Mouse (Mus musculus) neural tube, embryonic 15.5 days (tissue): ENCODE data around the gene Pole3. TPM values are rescaled to one million over a fixed set of nuclear protein-coding genes. Genes with fewer than 3 reads are reported as not detected.

Experiments
- ATAC-seq: fragments of 200-750 bp; cut with Nextera tagmentation; 2 replicates; pipeline ENCODE4 v1.8.0; 2017; ENCODE audit warnings: mild to moderate bottlenecking, moderate TSS enrichment, moderate library complexity; ENCODE audit not compliant: low FRiP score
- H3K27ac ChIP-seq: fragments of 300-500 bp; sonication (generic); replicated peaks from 2 replicates; pipeline ENCODE4 v1.5.1; 2015; ENCODE audit warnings: mild to moderate bottlenecking, inconsistent platforms
- H3K27me3 ChIP-seq: fragments of 300-500 bp; sonication (generic); replicated peaks from 2 replicates; pipeline ENCODE4 v1.6.1; 2015; ENCODE audit warnings: inconsistent platforms
- H3K36me3 ChIP-seq: fragments of 300-500 bp; sonication (generic); 2 replicates; pipeline ENCODE4 v1.6.1; 2015; ENCODE audit warnings: inconsistent platforms
- H3K4me1 ChIP-seq: fragments of 300-500 bp; sonication (generic); 2 replicates; pipeline ENCODE4 v1.6.1; 2015; ENCODE audit warnings: inconsistent platforms
- H3K4me2 ChIP-seq: fragments of 300-500 bp; sonication (generic); 2 replicates; pipeline ENCODE4 v1.6.1; 2015; ENCODE audit warnings: inconsistent platforms, mild to moderate bottlenecking, moderate library complexity
- H3K4me3 ChIP-seq: fragments of 300-500 bp; sonication (generic); replicated peaks from 2 replicates; pipeline ENCODE4 v1.5.1; 2015; ENCODE audit warnings: mild to moderate bottlenecking, inconsistent platforms
- H3K9ac ChIP-seq: fragments of 300-500 bp; sonication (generic); replicated peaks from 2 replicates; pipeline ENCODE4 v1.6.1; 2015; ENCODE audit warnings: mild to moderate bottlenecking, inconsistent platforms
- H3K9me3 ChIP-seq: fragments of 300-500 bp; sonication (generic); replicated peaks from 2 replicates; pipeline ENCODE4 v1.6.1; 2016; ENCODE audit warnings: inconsistent platforms
- WGBS: fragments of 180-500 bp; shearing (Covaris S2); methylation state at CpG from one replicate; pipeline ENCODE4 v1.1.7; 2015; ENCODE audit warnings: mixed read lengths; 5-methylcytosine and 5-hydroxymethylcytosine counted together
- polyA plus RNA-seq: library from polyadenylated mRNA; unstranded; fragments of >200 nt; fragmentation: Nextera tagmentation; extraction: Ambion mirVana; gene quantifications from 2 replicates; pipeline ENCODE4 v1.2.1, GENCODE M21; 2015

Gene Pole3
- 52.0 and 60.9 TPM in 2 replicates for polyA plus RNA-seq

DNA sequence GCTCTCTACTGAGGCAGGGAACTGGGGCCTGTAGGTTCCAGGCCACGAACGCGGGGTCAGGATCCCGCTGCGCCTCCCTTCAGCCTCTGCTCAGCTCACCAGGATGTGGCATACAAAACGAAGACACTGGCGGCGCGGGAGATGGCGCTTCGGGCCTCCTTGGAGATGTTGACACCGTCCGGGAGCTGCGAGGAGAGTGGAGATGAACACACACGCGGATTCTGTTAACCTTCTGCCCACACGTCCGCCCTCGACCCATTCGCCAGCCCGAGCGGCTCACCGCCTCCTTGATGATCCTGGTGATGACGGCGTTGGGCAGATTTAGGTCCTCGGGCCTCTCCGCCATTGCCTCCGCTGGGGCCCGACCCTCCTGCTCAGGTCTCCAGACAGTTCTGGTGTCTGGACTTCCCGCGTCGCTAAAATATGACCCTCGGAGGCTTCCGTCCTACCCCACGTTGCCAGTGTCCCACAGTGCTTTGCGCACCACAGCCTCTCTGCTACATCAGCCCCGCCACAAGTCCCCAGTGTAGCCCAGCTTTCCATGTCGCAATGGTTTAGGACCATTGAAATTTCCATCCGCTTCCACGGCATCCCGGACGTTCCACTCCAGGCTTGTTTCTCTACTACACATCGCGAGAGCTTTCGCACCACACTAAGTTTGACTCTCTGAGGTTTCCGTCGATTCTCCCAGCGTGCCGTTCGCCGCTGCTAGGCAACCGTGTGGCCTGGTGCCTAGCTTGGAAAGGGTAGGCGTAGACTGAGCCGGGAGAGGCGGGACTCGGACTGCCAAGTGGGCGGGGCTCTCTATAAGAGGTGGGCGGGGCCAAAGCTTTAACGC lies at the start of gene Pole3, which contains the start of gene 4933430I17Rik:
TSS of gene Pole3 (minus strand) at position 418 of the 838 bp plus-strand sequence.
TSS of gene 4933430I17Rik (plus strand) at position 719 of the 838 bp plus-strand sequence.
- peak; percentile 98 for ATAC-seq
- peak within 1 kb of the TSS; percentile 83 for H3K9ac ChIP-seq
- no peaks in the 10 kb centered on the region for H3K9me3 ChIP-seq
- H3K27me3 ChIP-seq: no peaks in the 10 kb centered on the region
- H3K27ac ChIP-seq: peak within 1 kb of the TSS; percentile 100
- WGBS: under 1% methylated on average over 59 of the region's 59 CpGs
- H3K36me3 ChIP-seq: no peaks in the 10 kb centered on the region
- H3K4me3 ChIP-seq: peak within 1 kb of the TSS; percentile 56
- peaks cover 16% of the 10 kb centered on the region for H3K4me1 ChIP-seq
- H3K4me2 ChIP-seq: peak within 1 kb of the TSS; percentile 90

- WGBS: 81% methylated on average over 5 of the region's 5 CpGs
- no peak overlapping the region for H3K27ac ChIP-seq
- H3K4me1 ChIP-seq: no peaks in the 10 kb centered on the region
Measured at GRCm38 (mm10) chr4:62570029-62570428, 45.2 kb upstream of the Pole3 start.

DNA sequence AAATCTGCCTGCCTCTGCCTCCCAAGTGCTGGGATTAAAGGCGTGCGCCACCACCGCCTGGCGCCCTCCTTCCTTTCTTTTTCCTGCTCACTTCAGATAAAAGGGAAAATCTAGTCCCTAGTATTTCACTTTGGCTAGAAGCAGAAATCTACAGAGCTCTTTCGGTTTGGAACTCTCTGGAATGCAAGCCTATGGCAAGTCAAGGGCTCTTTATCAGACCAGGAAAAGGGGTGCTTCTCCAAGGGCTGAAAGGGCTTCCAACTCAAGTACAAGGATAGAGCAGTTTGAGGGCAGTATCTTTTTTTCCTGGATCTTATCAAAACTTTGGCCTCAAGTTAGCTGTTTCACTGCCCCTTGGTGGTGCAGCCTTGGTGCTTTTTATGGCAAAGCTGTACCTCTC lies 44.7 kb upstream of the Pole3 start:
- no peak overlapping the region for H3K27ac ChIP-seq
- no peak overlapping the region for H3K9ac ChIP-seq
- no peak overlapping the region for H3K4me3 ChIP-seq
- no peaks in the 10 kb centered on the region; the same call in 1 of the 2 replicates for H3K9me3 ChIP-seq
- no peak for ATAC-seq
- 97% methylated on average over 5 of the region's 5 CpGs for WGBS
- H3K36me3 ChIP-seq: no peaks in the 10 kb centered on the region
- no peaks in the 10 kb centered on the region for H3K4me1 ChIP-seq
- no peaks in the 10 kb centered on the region for H3K27me3 ChIP-seq
- no peak overlapping the region for H3K4me2 ChIP-seq

More at GRCm38 (mm10) chr4:62570029-62570428, 45.2 kb upstream of the Pole3 start:
- Histone ChIP-seq H3K27me3 (no peaks in the 10 kb centered on the region), H3K9me3 (no peaks in the 10 kb centered on the region; the same call in 1 of the 2 replicates), H3K4me2 (no peak overlapping the region), H3K4me3 (no peak overlapping the region), H3K36me3 (no peaks in the 10 kb centered on the region), H3K9ac (no peak overlapping the region)
- no peak for ATAC-seq

DNA sequence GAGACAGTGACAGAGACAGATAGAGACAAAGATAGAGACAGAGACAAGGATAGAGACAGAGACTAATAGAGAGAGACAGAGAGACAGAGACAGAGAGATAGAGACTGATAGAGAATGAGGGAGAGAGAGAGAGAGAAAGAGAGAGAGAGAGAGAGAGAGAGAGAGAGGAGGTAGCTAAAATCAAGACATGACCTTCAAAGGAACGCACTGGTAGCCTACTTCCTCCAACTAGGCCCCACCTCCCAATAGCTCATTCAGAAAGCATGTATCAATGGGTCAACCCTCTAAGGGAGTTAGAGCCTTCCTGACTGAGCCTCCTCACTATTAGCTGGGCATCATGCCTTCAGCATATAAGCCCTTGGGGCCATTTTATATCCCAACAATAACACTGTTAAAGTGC lies 43.5 kb upstream of the Pole3 start:
- WGBS: 93% methylated on average over 1 of the region's 1 CpGs
- H3K27ac ChIP-seq: no peak overlapping the region
- ATAC-seq: no peak

GRCm38 (mm10) chr4:62567696-62568095 lies 42.8 kb upstream of the Pole3 start:
- no peak for ATAC-seq
- 92% methylated on average over 6 of the region's 6 CpGs for WGBS

More for the DNA sequence above, 43.5 kb upstream of the Pole3 start:
- H3K4me3 ChIP-seq: no peak overlapping the region
- no peaks in the 10 kb centered on the region for H3K36me3 ChIP-seq
- no peaks in the 10 kb centered on the region for H3K27me3 ChIP-seq
- no peaks in the 10 kb centered on the region for H3K4me1 ChIP-seq
- no peak overlapping the region for H3K4me2 ChIP-seq
- H3K9me3 ChIP-seq: no peaks in the 10 kb centered on the region; the same call in 1 of the 2 replicates
- H3K9ac ChIP-seq: no peak overlapping the region

GRCm38 (mm10) chr4:62566530-62566929 lies 41.7 kb upstream of the Pole3 start:
- no peak overlapping the region for H3K27ac ChIP-seq
- H3K4me1 ChIP-seq: peaks cover 5% of the 10 kb centered on the region
- H3K36me3 ChIP-seq: no peaks in the 10 kb centered on the region
- no peaks in the 10 kb centered on the region for H3K9me3 ChIP-seq
- H3K4me3 ChIP-seq: no peak overlapping the region
- H3K4me2 ChIP-seq: no peak overlapping the region
- no peaks in the 10 kb centered on the region for H3K27me3 ChIP-seq
- ATAC-seq: no peak
- 87% methylated on average over 4 of the region's 4 CpGs for WGBS
- H3K9ac ChIP-seq: no peak overlapping the region

More at GRCm38 (mm10) chr4:62567696-62568095, 42.8 kb upstream of the Pole3 start:
- Histone ChIP-seq H3K27me3 (no peaks in the 10 kb centered on the region), H3K27ac (no peak overlapping the region), H3K9ac (no peak overlapping the region), H3K4me1 (no peaks in the 10 kb centered on the region), H3K36me3 (no peaks in the 10 kb centered on the region), H3K4me3 (no peak overlapping the region), H3K9me3 (no peaks in the 10 kb centered on the region), H3K4me2 (no peak overlapping the region)

GRCm38 (mm10) chr4:62562006-62562405 lies 37.1 kb upstream of the Pole3 start:
- no peak overlapping the region for H3K9ac ChIP-seq
- peak; percentile 20; the same call in 1 of the 2 replicates for ATAC-seq
- no peak overlapping the region for H3K27ac ChIP-seq
- H3K4me1 ChIP-seq: peaks cover 10% of the 10 kb centered on the region
- 82% methylated on average over 4 of the region's 4 CpGs for WGBS
- H3K4me2 ChIP-seq: no peak overlapping the region
- H3K4me3 ChIP-seq: no peak overlapping the region
- no peaks in the 10 kb centered on the region for H3K27me3 ChIP-seq
- no peaks in the 10 kb centered on the region for H3K9me3 ChIP-seq
- H3K36me3 ChIP-seq: no peaks in the 10 kb centered on the region

DNA sequence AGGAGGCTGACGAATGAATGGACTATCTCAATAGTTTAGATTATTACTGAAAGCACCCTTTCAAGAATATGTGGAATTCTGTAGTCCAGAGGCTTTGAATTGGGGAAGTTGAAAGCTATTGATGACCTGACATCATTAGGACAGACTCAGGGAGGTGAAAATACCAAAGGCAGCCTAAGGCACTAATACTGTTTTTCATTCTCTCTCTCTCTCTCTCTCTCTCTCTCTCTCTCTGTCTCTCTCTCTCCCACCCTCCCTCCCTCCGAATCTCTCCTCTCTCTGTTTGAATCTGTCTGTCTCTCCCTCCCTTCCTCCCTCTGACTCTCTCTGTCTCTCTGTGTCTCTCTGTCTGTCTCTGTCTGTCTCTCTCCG lies 36.7 kb upstream of the Pole3 start:
- Histone ChIP-seq H3K36me3 (no peaks in the 10 kb centered on the region), H3K4me2 (no peak overlapping the region; the same call in 1 of the 2 replicates), H3K4me1 (peaks cover 10% of the 10 kb centered on the region), H3K9ac (no peak overlapping the region), H3K27ac (no peak overlapping the region), H3K4me3 (no peak overlapping the region), H3K27me3 (no peaks in the 10 kb centered on the region), H3K9me3 (no peaks in the 10 kb centered on the region)
- WGBS: 44% methylated on average over 3 of the region's 3 CpGs
- peak; percentile 60 for ATAC-seq

- H3K27me3 ChIP-seq: no peaks in the 10 kb centered on the region
- no peaks in the 10 kb centered on the region for H3K9me3 ChIP-seq
- no peak overlapping the region for H3K4me3 ChIP-seq
- no peak overlapping the region; the same call in 1 of the 2 replicates for H3K4me2 ChIP-seq
- no peak overlapping the region for H3K27ac ChIP-seq
- no peak overlapping the region for H3K9ac ChIP-seq
- peaks cover 10% of the 10 kb centered on the region for H3K4me1 ChIP-seq
- no peaks in the 10 kb centered on the region for H3K36me3 ChIP-seq
- ATAC-seq: peak; percentile 81
- 21% methylated on average over 4 of the region's 4 CpGs for WGBS
Measured at GRCm38 (mm10) chr4:62560963-62561629, 36.2 kb upstream of the Pole3 start.

- 66% methylated on average over 6 of the region's 6 CpGs for WGBS
- H3K9me3 ChIP-seq: no peaks in the 10 kb centered on the region
- no peak within 1 kb of the TSS for H3K9ac ChIP-seq
- ATAC-seq: no peak
- H3K4me1 ChIP-seq: peaks cover 10% of the 10 kb centered on the region
- no peaks in the 10 kb centered on the region for H3K27me3 ChIP-seq
- H3K4me2 ChIP-seq: no peak within 1 kb of the TSS
- no peak within 1 kb of the TSS for H3K27ac ChIP-seq
- no peak within 1 kb of the TSS for H3K4me3 ChIP-seq
- H3K36me3 ChIP-seq: no peaks in the 10 kb centered on the region
Measured at GRCm38 (mm10) chr4:62559797-62560329, 35.0 kb upstream of the Pole3 start, which contains the start of gene Rgs3. Gene Rgs3, plus strand, starts transcription at chr4:62559847.

DNA sequence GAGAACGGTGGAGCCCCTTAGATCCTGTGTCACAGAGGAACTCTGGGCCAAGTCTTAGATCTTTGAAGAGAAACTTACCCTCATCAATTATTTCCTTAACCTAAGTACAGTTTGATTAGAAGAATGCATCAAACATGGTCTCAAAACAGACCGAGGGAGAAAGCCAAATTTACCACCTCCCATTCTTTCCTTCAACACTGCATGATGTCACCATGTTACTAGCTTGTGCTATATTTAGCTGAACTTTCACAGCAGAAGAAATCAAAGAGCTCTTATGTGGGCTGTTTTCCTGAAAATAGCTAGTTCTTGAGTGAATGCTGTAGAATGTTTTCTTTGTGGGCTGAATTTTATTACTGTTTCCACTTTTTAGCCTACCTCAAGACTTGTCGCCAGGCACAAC lies 32.6 kb upstream of the Pole3 start:
- peaks cover 10% of the 10 kb centered on the region for H3K4me1 ChIP-seq
- no peak overlapping the region for H3K27ac ChIP-seq
- no peaks in the 10 kb centered on the region for H3K9me3 ChIP-seq
- H3K4me3 ChIP-seq: no peak overlapping the region
- no peak for ATAC-seq
- WGBS: 73% methylated on average over 3 of the region's 3 CpGs
- no peaks in the 10 kb centered on the region for H3K36me3 ChIP-seq
- no peak overlapping the region for H3K9ac ChIP-seq
- no peaks in the 10 kb centered on the region for H3K27me3 ChIP-seq
- no peak overlapping the region for H3K4me2 ChIP-seq
